10 mouse cellular contexts compared by ENCODE assay signal in genomic region chr15:6522653-6523167, GRCm38 (mm10). TPM values are rescaled to one million over a fixed set of nuclear protein-coding genes. Genes with fewer than 3 reads are reported as not detected.
A peak's percentile ranks its signal among the peaks of the same experiment; 100 is the strongest.
DNase-seq lines count a peak whose midpoint lies in the region; ATAC-seq lines count a peak whose summit lies in the region.
"Had no signal": no experiment of that assay in that cellular context is flagged by ENCODE, and none has a peak within 500 bp of the region (broad histone marks: within the 10 kb centered on the region; RNA-seq: fewer than 3 reads in every experiment).

Fyb (plus strand) TSS chr15:6522853.

- no peak for DNase-seq in left cerebral cortex, postnatal 14 days (ENCODE audit: low spot score in 2 of 2)
- DNase-seq in left cerebral cortex, adult 18-20 months (ENCODE audit: low spot score in 2 of 2), result no peak
- no peak for DNase-seq in adrenal gland, postnatal 14 days
- DNase-seq in natural killer cell, adult 2 months (ENCODE audit: low spot score in 2 of 2), result peak; percentile 67 to 82
- DNase-seq in kidney, adult 11 months, result no peak
- no peak for DNase-seq in neural tube, embryonic 10.5 days (ENCODE audit: extremely low spot score, low spot score)
- DNase-seq in frontal cortex, postnatal 36 days (ENCODE audit: low spot score in 2 of 2), result no peak
- DNase-seq: kidney, adult 2 months had no signal

- peak; percentile 82 to 83 for ATAC-seq in hematopoietic stem cell, adult 5-6 weeks (replicated peaks in 1 of 2; ENCODE audit: insufficient read depth in 1 of 2, low FRiP score in 2 of 2, low TSS enrichment in 1 of 2, low read depth in 1 of 2, poor library complexity in 2 of 2, severe bottlenecking in 2 of 2)
- ATAC-seq: midbrain, embryonic 13.5 days had no signal

- intact Hi-C loops in left cerebral cortex, postnatal 14 days (cut with DNase I), result no loop called here

RNA-seq across cellular contexts. Expression of gene Fyb, which starts in this region (rescaled TPM):
- total RNA-seq in left cerebral cortex, postnatal 14 days (2021), result 10 to 100 TPM; 11.5 to 13.1 TPM
- 10 to 100 TPM in 1 of 2 experiments, 1 to 10 TPM in 1; 5.9 to 12.9 TPM for total RNA-seq in left cerebral cortex, adult 18-20 months (2021)
- 27.8 and 49.3 TPM in 2 replicates for total RNA-seq in adrenal gland, postnatal 14 days (2021)
- 80.6 and 94.5 TPM in 2 replicates for total RNA-seq in hematopoietic stem cell, adult 5-6 weeks (2017)

Comparison
In these comparisons a context has a peak if more than half of its experiments do, and no peak if none do; other contexts are left out.
1. DNase-seq: peak in natural killer cell, adult 2 months (2 of 2); none in left cerebral cortex, postnatal 14 days (0 of 2), left cerebral cortex, adult 18-20 months (0 of 2), adrenal gland, postnatal 14 days (single experiment), kidney, adult 11 months (single experiment), neural tube, embryonic 10.5 days (single experiment) and frontal cortex, postnatal 36 days (0 of 2).